Mouse (Mus musculus) layer of hippocampus, adult 8-10 months (tissue): ENCODE data around the gene Mmp23. TPM values are rescaled to one million over a fixed set of nuclear protein-coding genes. Genes with fewer than 3 reads are reported as not detected.
A peak's percentile ranks its signal among the peaks of the same experiment; 100 is the strongest.

Source experiments
- DNase-seq, 2 experiments: peaks; one replicate each; pipeline ENCODE4 v3.0.0; 2022; ENCODE audit warnings: low spot score in 2 of 2
- total RNA-seq, 4 experiments: library from RNA; stranded (reverse); gene quantifications; 2 replicates each; pipeline ENCODE4 v1.2.4; 2022

The Mmp23 gene
- total RNA-seq, 4 experiments from 2014 or later, result 2.8 to 5.0 (median 3.5) TPM

DNA sequence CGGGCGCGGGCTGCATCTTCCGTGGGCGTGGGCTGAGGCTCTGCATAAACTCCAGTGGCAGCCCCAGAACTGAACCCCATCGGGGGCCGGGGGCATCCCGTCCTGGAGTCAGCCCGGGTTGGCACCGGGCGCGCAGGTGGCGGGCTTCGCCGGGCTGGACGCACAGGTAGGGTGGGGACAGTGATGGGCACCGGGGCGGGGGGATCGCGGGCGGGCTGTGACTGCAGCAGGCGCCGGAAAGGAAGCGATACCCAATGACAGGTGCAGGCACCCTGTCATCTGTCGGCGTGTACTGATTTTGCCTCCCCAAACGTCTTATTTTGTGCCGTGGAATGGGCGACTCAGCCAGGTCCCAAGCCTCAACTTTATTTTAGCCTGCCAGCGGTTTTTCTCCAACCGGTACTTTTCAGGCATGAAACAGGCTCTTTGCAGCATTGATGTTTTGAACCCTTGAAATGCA, 51.2 kb downstream of the Mmp23 start:
- DNase-seq, result no peak

DNA sequence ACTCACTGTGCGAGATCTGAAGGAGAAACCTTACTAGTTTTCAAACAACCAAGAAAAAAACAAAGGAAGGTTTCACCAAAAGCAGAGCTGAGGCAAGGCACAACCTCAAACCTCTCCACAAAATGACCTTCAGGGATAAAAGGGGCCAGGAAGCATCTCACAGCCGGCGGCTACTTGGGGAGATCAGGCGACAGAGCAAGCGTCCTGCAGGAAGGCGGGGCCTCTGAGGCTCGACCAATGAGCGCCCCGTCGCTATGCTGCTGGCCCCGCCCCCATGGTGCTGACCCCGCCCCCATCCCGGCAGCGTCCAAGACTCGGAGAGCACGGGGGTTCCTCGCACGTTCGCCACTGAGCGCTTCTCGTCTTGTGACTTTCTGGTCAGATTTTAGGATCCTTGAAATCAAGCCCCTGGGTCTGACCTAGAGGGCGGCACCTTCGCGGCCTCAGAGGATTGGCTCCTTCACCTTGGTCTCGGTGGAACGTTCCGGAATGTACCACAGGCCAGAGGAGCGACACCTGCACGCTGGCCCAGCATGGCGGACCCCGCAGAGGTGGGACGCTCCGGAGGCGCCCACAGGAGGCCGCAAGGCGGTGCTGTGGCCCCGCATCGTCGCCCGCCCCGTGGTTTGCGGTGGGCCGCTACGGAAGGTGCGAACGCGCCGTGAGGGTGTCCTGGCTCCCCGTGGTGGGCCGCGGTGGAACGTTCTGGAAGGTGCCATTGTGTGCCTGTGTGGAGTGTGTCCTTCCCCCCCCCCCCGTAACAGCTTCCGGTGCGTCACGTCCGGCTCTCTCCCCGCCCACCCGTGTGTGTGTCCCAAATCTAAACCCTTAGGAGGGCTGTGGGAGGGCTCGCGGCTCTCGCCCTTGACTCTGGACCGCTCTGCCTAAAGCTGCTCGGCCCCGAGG, 51.8 kb downstream of the Mmp23 start, which contains the start of gene Slc35e2:
Slc35e2 (plus strand) TSS at position 326 of the 906 bp plus-strand sequence.
- peak; percentile 89 to 95 for DNase-seq

Other genes starting within 250 kb of the Mmp23 start
- gene Cfap74, start 244.2 kb downstream of the Mmp23 start, total RNA-seq, result 10 to 100 TPM; 11.0 to 16.5 (median 15.2) TPM
- 1 to 10 TPM; 1.9 to 4.0 (median 3.0) TPM for gene Tmem52, start 184.3 kb downstream of the Mmp23 start, total RNA-seq
- 100 to 1,000 TPM; 649 to 753 (median 695) TPM for gene Gnb1, start 162.0 kb downstream of the Mmp23 start, total RNA-seq
- 10 to 100 TPM; 52.2 to 69.2 (median 59.6) TPM for gene Nadk, start 91.0 kb downstream of the Mmp23 start, total RNA-seq
- 10 to 100 TPM; 36.1 to 48.6 (median 42.5) TPM for gene Slc35e2, start 52.0 kb downstream of the Mmp23 start, total RNA-seq
- gene Cdk11b, start 28.5 kb downstream of the Mmp23 start, total RNA-seq, result 10 to 100 TPM; 42.1 to 54.8 (median 46.9) TPM
- gene Gm10563, start 8.0 kb downstream of the Mmp23 start, total RNA-seq, result not detected
- gene Mib2, start 15.8 kb upstream of the Mmp23 start, total RNA-seq, result 100 to 1,000 TPM; 101 to 122 (median 113) TPM
- gene Fndc10, start 41.0 kb upstream of the Mmp23 start, total RNA-seq, result 10 to 100 TPM; 22.6 to 30.6 (median 26.6) TPM
- 10 to 100 TPM; 86.8 to 99.4 (median 88.9) TPM for gene Ssu72, start 51.4 kb upstream of the Mmp23 start, total RNA-seq
- 10 to 100 TPM; 32.7 to 35.8 (median 34.4) TPM for gene Tmem240, start 81.4 kb upstream of the Mmp23 start, total RNA-seq
- 10 to 100 TPM; 62.3 to 79.7 (median 65.0) TPM for gene Atad3a, start 107.7 kb upstream of the Mmp23 start, total RNA-seq
- 10 to 100 TPM; 13.3 to 14.9 (median 14.2) TPM for gene Vwa1, start 121.3 kb upstream of the Mmp23 start, total RNA-seq
- gene Tmem88b, start 132.5 kb upstream of the Mmp23 start, total RNA-seq, result 10 to 100 TPM; 30.2 to 36.9 (median 34.5) TPM
- not detected for gene Ankrd65, start 137.1 kb upstream of the Mmp23 start, total RNA-seq
- gene Mrpl20, start 149.5 kb upstream of the Mmp23 start, total RNA-seq, result 10 to 100 TPM; 74.2 to 85.2 (median 78.2) TPM
- 100 to 1,000 TPM in 1 of 4 experiments, 10 to 100 TPM in 3; 69.6 to 104 (median 79.7) TPM for gene Ccnl2, start 159.1 kb upstream of the Mmp23 start, total RNA-seq
- 100 to 1,000 TPM in 1 of 4 experiments, 10 to 100 TPM in 3; 95.2 to 103 (median 97.9) TPM for gene Aurkaip1, start 177.9 kb upstream of the Mmp23 start, total RNA-seq
- 10 to 100 TPM in 2 of 4 experiments, 1 to 10 TPM in 2; 7.4 to 10.9 (median 9.6) TPM for gene Mxra8, start 186.3 kb upstream of the Mmp23 start, total RNA-seq
- 10 to 100 TPM; 71.0 to 91.3 (median 82.6) TPM for gene Dvl1, start 194.0 kb upstream of the Mmp23 start, total RNA-seq
- under 1 TPM; 0.25 to 0.32 (median 0.31) TPM for gene Tas1r3, start 210.0 kb upstream of the Mmp23 start, total RNA-seq
- 10 to 100 TPM; 27.8 to 41.9 (median 29.5) TPM for gene Cptp, start 216.1 kb upstream of the Mmp23 start, total RNA-seq
- gene Ints11, start 216.2 kb upstream of the Mmp23 start, total RNA-seq, result 10 to 100 TPM; 30.5 to 40.2 (median 35.9) TPM
- gene Pusl1, start 238.4 kb upstream of the Mmp23 start, total RNA-seq, result 10 to 100 TPM; 54.8 to 64.2 (median 57.7) TPM
- gene Acap3, start 238.4 kb upstream of the Mmp23 start, total RNA-seq, result 100 to 1,000 TPM; 116 to 124 (median 120) TPM